Mouse (Mus musculus) MEL (cell line): ENCODE results near the gene Hist1h2ae. TPM values are rescaled to one million over a fixed set of nuclear protein-coding genes. Genes with fewer than 3 reads are reported as not detected.

Source experiments
- DNase-seq: peaks from one replicate; pipeline ENCODE4 v3.0.0; 2011; ENCODE audit warnings: low read depth, low spot score
- H3K27ac ChIP-seq: 2 replicates; pipeline ENCODE4 v1.5.1; 2012; ENCODE audit warnings: low read depth, mild to moderate bottlenecking, control low read depth, low read length, moderate library complexity; ENCODE audit not compliant: control insufficient read depth
- H3K27me3 ChIP-seq, 2 experiments: fragments of 150-350 bp in 1 of 2; sonication (generic) in 1 of 2; 2 replicates each; pipeline ENCODE4 v1.6.1; 2012; ENCODE audit warnings: low read length in 2 of 2, mild to moderate bottlenecking in 2 of 2, improper control_type of control experiment in 1 of 2, moderate library complexity in 1 of 2; ENCODE audit not compliant: insufficient read depth in 2 of 2, control insufficient read depth in 1 of 2
- H3K36me3 ChIP-seq, 2 experiments: 2 replicates each; pipeline ENCODE4 v1.6.1; 2012 to 2014; ENCODE audit warnings: low read length in 2 of 2, improper control_type of control experiment in 1 of 2, inconsistent platforms in 1 of 2, mild to moderate bottlenecking in 1 of 2; ENCODE audit not compliant: insufficient read depth in 2 of 2, control insufficient read depth in 1 of 2
- H3K4me1 ChIP-seq, 2 experiments: fragments of 150-350 bp in 1 of 2; sonication (generic) in 1 of 2; 2 replicates each; pipeline ENCODE4 v1.6.1; 2012; ENCODE audit warnings: low read length in 2 of 2, improper control_type of control experiment in 1 of 2, mild to moderate bottlenecking in 1 of 2; ENCODE audit not compliant: insufficient read depth in 2 of 2, control insufficient read depth in 1 of 2
- H3K4me3 ChIP-seq, 2 experiments: fragments of 150-350 bp in 1 of 2; sonication (generic) in 1 of 2; 2 replicates each; pipeline ENCODE4 v1.5.1; 2012; ENCODE audit warnings: low read depth in 2 of 2, low read length in 2 of 2, mild to moderate bottlenecking in 2 of 2, moderate library complexity in 2 of 2, control low read depth in 1 of 2, improper control_type of control experiment in 1 of 2; ENCODE audit not compliant: control insufficient read depth in 1 of 2, insufficient read depth in 1 of 2
- H3K79me2 ChIP-seq: 2 replicates; pipeline ENCODE4 v1.6.1; 2012; ENCODE audit warnings: mild to moderate bottlenecking, low read length, moderate library complexity; ENCODE audit not compliant: control insufficient read depth, poor library complexity, insufficient read depth
- H3K9ac ChIP-seq: 2 replicates; pipeline ENCODE4 v1.6.1; 2012; ENCODE audit warnings: low read depth, mild to moderate bottlenecking, control low read depth, low read length, moderate library complexity; ENCODE audit not compliant: control insufficient read depth, poor library complexity, severe bottlenecking
- H3K9me3 ChIP-seq: fragments of 150-350 bp; sonication (generic); replicated peaks from 2 replicates; pipeline ENCODE4 v1.6.1; 2012; ENCODE audit warnings: mild to moderate bottlenecking, low read length, improper control_type of control experiment, moderate library complexity; ENCODE audit not compliant: insufficient read depth
- CHD1 ChIP-seq: IDR thresholded peaks from 2 replicates; pipeline ENCODE4 v1.6.1; 2012; ENCODE audit warnings: low read depth, mild to moderate bottlenecking, inconsistent platforms, low read length, improper control_type of control experiment
- ELF1 ChIP-seq: IDR thresholded peaks from 2 replicates; pipeline ENCODE4 v1.6.1; 2014; ENCODE audit warnings: low read depth, mild to moderate bottlenecking, inconsistent platforms, low read length, improper control_type of control experiment, moderate library complexity
- EP300 ChIP-seq, 2 experiments: IDR thresholded peaks; 2 replicates each; pipeline ENCODE4 v1.6.1; 2011; ENCODE audit warnings: improper control_type of control experiment in 2 of 2, low read length in 2 of 2, low read depth in 1 of 2, mild to moderate bottlenecking in 1 of 2
- ETS1 ChIP-seq: IDR thresholded peaks from 2 replicates; pipeline ENCODE4 v1.6.1; 2012; ENCODE audit warnings: low read depth, mild to moderate bottlenecking, inconsistent platforms, low read length, improper control_type of control experiment, moderate library complexity
- GATA1 ChIP-seq: IDR thresholded peaks from 2 replicates; pipeline ENCODE4 v1.6.1; 2011; ENCODE audit warnings: low read depth, low read length, improper control_type of control experiment
- JUND ChIP-seq: IDR thresholded peaks from 2 replicates; pipeline ENCODE4 v1.6.1; 2011; ENCODE audit warnings: low read depth, mild to moderate bottlenecking, improper control_type of control experiment, low read length
- MAFK ChIP-seq: IDR thresholded peaks from 2 replicates; pipeline ENCODE4 v1.6.1; 2011; ENCODE audit warnings: low read depth, mild to moderate bottlenecking, low read length, improper control_type of control experiment, borderline replicate concordance
- MAX ChIP-seq: IDR thresholded peaks from 2 replicates; pipeline ENCODE4 v1.6.1; 2011; ENCODE audit warnings: low read length, improper control_type of control experiment
- MAZ ChIP-seq: IDR thresholded peaks from 2 replicates; pipeline ENCODE4 v1.6.1; 2012; ENCODE audit warnings: low read depth, mild to moderate bottlenecking, inconsistent platforms, low read length, improper control_type of control experiment
- NELFE ChIP-seq: IDR thresholded peaks from 2 replicates; pipeline ENCODE4 v1.6.1; 2011; ENCODE audit warnings: low read depth, low read length, improper control_type of control experiment
- POLR2A ChIP-seq, 2 experiments: IDR thresholded peaks; 2 replicates each; pipeline ENCODE4 v1.6.1; 2011 to 2012; ENCODE audit warnings: low read length in 2 of 2, mild to moderate bottlenecking in 2 of 2, control low read depth in 1 of 2, improper control_type of control experiment in 1 of 2, low read depth in 1 of 2, moderate library complexity in 1 of 2; ENCODE audit not compliant: control insufficient read depth in 1 of 2, insufficient read depth in 1 of 2, poor library complexity in 1 of 2
- POLR2AphosphoS5 ChIP-seq: IDR thresholded peaks from 2 replicates; pipeline ENCODE4 v1.6.1; 2012; ENCODE audit warnings: low read depth, borderline replicate concordance, mild to moderate bottlenecking, inconsistent platforms, low read length, moderate library complexity, mixed read lengths
- SMC3 ChIP-seq: IDR thresholded peaks from 2 replicates; pipeline ENCODE4 v1.6.1; 2011; ENCODE audit warnings: low read depth, low read length, improper control_type of control experiment
- TBP ChIP-seq: IDR thresholded peaks from 2 replicates; pipeline ENCODE4 v1.8.0; 2011; ENCODE audit warnings: low read depth, low read length, improper control_type of control experiment
- ZMIZ1 ChIP-seq: IDR thresholded peaks from 2 replicates; pipeline ENCODE4 v1.6.1; 2012; ENCODE audit warnings: low read depth, mild to moderate bottlenecking, inconsistent platforms, low read length, improper control_type of control experiment, moderate library complexity
- polyA plus RNA-seq, 2 experiments: library from polyadenylated mRNA; stranded (reverse) in 1 of 2; unstranded in 1 of 2; fragments of >175 nt in 1 of 2; fragments of >200 nt in 1 of 2; gene quantifications; 2 replicates each; pipeline versions ENCODE4 v1.2.1 to v1.2.4; 2012; ENCODE audit warnings: low replicate concordance in 2 of 2, low read depth in 1 of 2; ENCODE audit not compliant: insufficient read length in 2 of 2, insufficient read depth in 1 of 2, missing spikeins in 1 of 2
- total RNA-seq: library from RNA; depleted of rRNA; stranded (reverse); fragments of 300-350 nt; gene quantifications from 2 replicates; pipeline ENCODE4 v1.2.3, GENCODE M21; 2012; rRNA removed

Hist1h2ae gene
- total RNA-seq (560 and 662 TPM in 2 replicates), polyA plus RNA-seq (1 to 10 TPM in 1 of 2 experiments, not detected in 1; 3.3 TPM)

GRCm38 (mm10) chr13:23571022-23571503 lies at the start of gene Hist1h2ae, which contains the start of gene Hist1h2bg:
TSS of gene Hist1h2ae (minus strand) at chr13:23571220.
TSS of gene Hist1h2bg (plus strand) at chr13:23571396.
- H3K27ac ChIP-seq: peak within 1 kb of the TSS; percentile 98
- H3K9ac ChIP-seq: peak within 1 kb of the TSS; percentile 99
- H3K79me2 ChIP-seq: peaks cover 3% of the 10 kb centered on the region; the same call in 1 of the 2 replicates
- DNase-seq: peak; percentile 97
- no peaks in the 10 kb centered on the region for H3K9me3 ChIP-seq
- peak; percentile 95; the same call in 1 of the 2 replicates for TF ChIP-seq POLR2AphosphoS5
- no peak for TF ChIP-seq MAFK
- TF ChIP-seq ELF1: no peak
- TF ChIP-seq TBP: peak; percentile 99
- TF ChIP-seq POLR2A (IDR thresholded peaks at IDR 0.05; ENCODE audit: control insufficient read depth in 1 of 2, insufficient read depth in 1 of 2, low read depth in 1 of 2, low read length in 2 of 2, poor library complexity in 1 of 2): peak; percentile 11 to 80; a peak in 1 of 4 replicates
- TF ChIP-seq, all 39 proteins: peak for 3
- no peaks in the 10 kb centered on the region for H3K27me3 ChIP-seq
- H3K4me3 ChIP-seq: peak within 1 kb of the TSS; percentile 4 to 42
- H3K4me1 ChIP-seq: no peaks in the 10 kb centered on the region; a peak in 1 of 4 replicates
- H3K36me3 ChIP-seq: peaks cover 0 to 21% of the 10 kb centered on the region in 2 experiments; a peak in 2 of 4 replicates

GRCm38 (mm10) chr13:23620056-23620732 lies 49.2 kb upstream of the Hist1h2ae start:
- TF ChIP-seq ZMIZ1 (0 out of 2 replicates have a peak, but pooled peaks have one; percentile 57), CHD1 (peak; percentile 92), MAZ (no peak), MAFK (no peak), SMC3 (no peak), MAX (0 out of 2 replicates have a peak, but pooled peaks have one; percentile 48), GATA1 (peak; percentile 82), NELFE (no peak), ETS1 (no peak), JUND (no peak), EP300 (IDR thresholded peaks at IDR 0.05; ENCODE audit: low read depth in 1 of 2, low read length in 2 of 2) (0 out of 4 replicates have a peak, but pooled peaks of 1 of the 2 experiments have one; percentile 13)
- TF ChIP-seq, all 39 proteins: peak for 5
- peaks cover 2% of the 10 kb centered on the region; the same call in 1 of the 2 replicates for H3K79me2 ChIP-seq
- peak; percentile 76 for DNase-seq
- peak overlapping the region; percentile 49 for H3K9ac ChIP-seq
- no peaks in the 10 kb centered on the region for H3K9me3 ChIP-seq
- peak overlapping the region; percentile 81 for H3K27ac ChIP-seq
- H3K4me3 ChIP-seq: peak overlapping the region; percentile 38 to 43
- peaks cover 0 to 9% of the 10 kb centered on the region in 2 experiments; a peak in 2 of 4 replicates for H3K36me3 ChIP-seq
- H3K27me3 ChIP-seq: peaks cover 0 to 2% of the 10 kb centered on the region in 2 experiments; a peak in 1 of 4 replicates
- peaks cover 0 to 10% of the 10 kb centered on the region in 2 experiments; a peak in 2 of 4 replicates for H3K4me1 ChIP-seq
